Mouse (Mus musculus) C2C12 (cell line): ENCODE measurements around the gene Mok. TPM values are rescaled to one million over a fixed set of nuclear protein-coding genes. Genes with fewer than 3 reads are reported as not detected.
"Not testable (repeated sequence)": the region's sequence is repeated elsewhere in the genome, so short reads cannot be mapped to it uniquely, and the experiment has no call there.

Experiments
- H3K27me3 ChIP-seq: one replicate; pipeline ENCODE4 v1.6.1; 2011; ENCODE audit not compliant: control insufficient read depth, insufficient read depth, insufficient read length
- H3K36me3 ChIP-seq: one replicate; pipeline ENCODE4 v1.6.1; 2011; ENCODE audit not compliant: control insufficient read depth, insufficient read depth
- H3K4me3 ChIP-seq: one replicate; pipeline ENCODE4 v1.5.1; 2011; ENCODE audit warnings: mild to moderate bottlenecking, control low read depth; ENCODE audit not compliant: poor library complexity, insufficient read depth, severe bottlenecking
- H3K79me2 ChIP-seq: one replicate; pipeline ENCODE4 v1.6.1; 2011; ENCODE audit not compliant: control insufficient read depth, insufficient read depth
- H3K79me3 ChIP-seq: one replicate; pipeline ENCODE4 v1.6.1; 2011; ENCODE audit warnings: low read depth, control low read depth
- H3ac ChIP-seq: one replicate; pipeline ENCODE3; 2011; ENCODE audit warnings: low read depth; ENCODE audit not compliant: control insufficient read depth, insufficient read length
- CEBPB ChIP-seq: IDR thresholded peaks from one replicate; pipeline ENCODE4 v1.6.1; 2011; ENCODE audit warnings: low read depth, mild to moderate bottlenecking, control low read depth, moderate library complexity
- CTCF ChIP-seq: IDR thresholded peaks from one replicate; pipeline ENCODE4 v1.5.1; 2011; ENCODE audit not compliant: control insufficient read depth, insufficient read depth, insufficient read length
- FOSL1 ChIP-seq: IDR thresholded peaks from one replicate; pipeline ENCODE4 v1.8.0; 2011; ENCODE audit warnings: mild to moderate bottlenecking, low read length; ENCODE audit not compliant: poor library complexity, insufficient read depth, severe bottlenecking
- MAX ChIP-seq: IDR thresholded peaks from one replicate; pipeline ENCODE4 v1.6.1; 2011; ENCODE audit warnings: mild to moderate bottlenecking, control low read depth
- MYOD1 ChIP-seq: IDR thresholded peaks from one replicate; pipeline ENCODE4 v1.6.1; 2011; ENCODE audit warnings: low read depth; ENCODE audit not compliant: control insufficient read depth, insufficient read length
- MYOG ChIP-seq: IDR thresholded peaks from one replicate; pipeline ENCODE4 v1.6.1; 2011; ENCODE audit not compliant: control insufficient read depth, insufficient read length; ENCODE audit errors: extremely low read depth
- USF1 ChIP-seq: IDR thresholded peaks from one replicate; pipeline ENCODE4 v1.6.1; 2011; ENCODE audit warnings: low read depth, mild to moderate bottlenecking, control low read depth, moderate library complexity
- polyA plus RNA-seq: library from polyadenylated mRNA; unstranded; fragments of >200 nt; fragmentation: generic; extraction: Trizol; gene quantifications from one replicate; pipeline ENCODE4 v1.2.1, GENCODE M21; 2012; ENCODE audit warnings: missing spikeins

Gene Mok
- polyA plus RNA-seq, 1 experiment, result 2.0 TPM

- Histone ChIP-seq H3K36me3 (no peaks in the 10 kb centered on the region), H3K79me3 (no peaks in the 10 kb centered on the region), H3K27me3 (no peaks in the 10 kb centered on the region), H3K79me2 (no peaks in the 10 kb centered on the region), H3K4me3 (no peak overlapping the region), H3ac (no peak overlapping the region)
- TF ChIP-seq FOSL1 (no peak), MAX (no peak), MYOG (no peak), CTCF (no peak), MYOD1 (no peak), USF1 (no peak), CEBPB (no peak)
These were observed 23.3 kb upstream of the Mok start for GRCm38 (mm10) chr12:110864008-110864407.

GRCm38 (mm10) chr12:110861256-110861655 is 20.5 kb upstream of the Mok start:
- Histone ChIP-seq H3K36me3 (no peaks in the 10 kb centered on the region), H3K27me3 (no peaks in the 10 kb centered on the region), H3K79me2 (no peaks in the 10 kb centered on the region), H3K4me3 (no peak overlapping the region), H3ac (no peak overlapping the region), H3K79me3 (no peaks in the 10 kb centered on the region)
- TF ChIP-seq MYOG, result no peak
- TF ChIP-seq FOSL1, result no peak
- TF ChIP-seq MAX, result no peak
- TF ChIP-seq CEBPB, result no peak
- no peak for TF ChIP-seq CTCF
- TF ChIP-seq MYOD1, result no peak
- no peak for TF ChIP-seq USF1

GRCm38 (mm10) chr12:110860293-110860692 is 19.6 kb upstream of the Mok start:
- TF ChIP-seq CEBPB (no peak), FOSL1 (no peak), USF1 (no peak), MYOD1 (no peak), CTCF (no peak), MYOG (no peak), MAX (no peak)
- Histone ChIP-seq H3K36me3 (no peaks in the 10 kb centered on the region), H3K79me2 (no peaks in the 10 kb centered on the region)

DNA sequence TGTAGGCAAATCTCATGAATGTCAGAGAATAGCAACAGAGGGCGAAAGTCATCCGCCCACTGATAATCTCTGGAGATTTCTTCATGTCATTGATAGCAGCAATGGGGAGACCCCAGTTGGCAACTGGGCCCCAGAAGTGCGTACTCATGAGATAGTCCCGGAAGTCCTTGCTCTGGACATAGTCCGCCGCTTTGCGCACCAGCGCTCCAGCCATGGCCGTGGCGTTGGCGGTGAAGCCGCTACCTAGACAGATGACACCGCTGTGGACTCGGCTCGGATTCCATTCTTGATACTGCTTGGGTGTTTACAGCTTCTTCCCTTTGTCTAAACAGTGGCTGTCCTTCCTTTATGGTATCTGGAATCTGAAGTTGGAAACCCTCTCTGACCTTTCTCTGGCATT is 17.9 kb upstream of the Mok start:
- H3K4me3 ChIP-seq, H3ac ChIP-seq, H3K79me3 ChIP-seq, H3K27me3 ChIP-seq, H3K36me3 ChIP-seq, H3K79me2 ChIP-seq: not testable (repeated sequence)

More at GRCm38 (mm10) chr12:110860293-110860692, 19.6 kb upstream of the Mok start:
- no peaks in the 10 kb centered on the region for H3K79me3 ChIP-seq
- H3K27me3 ChIP-seq, result no peaks in the 10 kb centered on the region
- no peak overlapping the region for H3ac ChIP-seq
- H3K4me3 ChIP-seq, result no peak overlapping the region

DNA sequence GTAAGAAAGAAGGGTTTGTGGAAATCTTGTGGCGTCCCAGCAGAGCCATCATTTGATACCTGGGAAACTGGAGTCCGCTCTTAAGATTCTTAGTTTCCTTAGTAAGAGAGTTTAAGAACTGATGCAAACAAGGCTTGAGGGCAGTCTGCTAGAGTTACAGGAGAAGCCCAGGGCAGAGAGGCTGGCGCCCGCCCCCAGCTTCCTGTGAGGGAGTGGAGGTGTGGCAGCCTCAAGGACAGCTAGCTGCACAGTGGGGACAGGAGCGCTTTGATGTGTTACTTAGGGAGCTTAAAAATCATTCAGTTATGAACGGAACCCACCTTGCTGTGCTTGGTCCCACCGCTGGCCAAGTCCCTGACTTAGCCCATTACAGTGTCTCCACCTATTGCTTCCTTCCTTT is 16.5 kb upstream of the Mok start:
- no peaks in the 10 kb centered on the region for H3K36me3 ChIP-seq

GRCm38 (mm10) chr12:110854786-110855737 is 14.3 kb upstream of the Mok start:
- H3K27me3 ChIP-seq, result no peaks in the 10 kb centered on the region
- H3K36me3 ChIP-seq, result no peaks in the 10 kb centered on the region
- H3ac ChIP-seq, result no peak overlapping the region
- H3K79me3 ChIP-seq, result no peaks in the 10 kb centered on the region
- TF ChIP-seq CEBPB (no peak), MAX (no peak), FOSL1 (no peak), MYOG (no peak), USF1 (no peak), CTCF (no peak), MYOD1 (no peak)
- H3K4me3 ChIP-seq, result no peak overlapping the region
- peaks cover 11% of the 10 kb centered on the region for H3K79me2 ChIP-seq

More for the DNA sequence above, 16.5 kb upstream of the Mok start:
- TF ChIP-seq MYOG (no peak), FOSL1 (no peak), MAX (no peak), CTCF (no peak), CEBPB (no peak), MYOD1 (no peak), USF1 (no peak)
- Histone ChIP-seq H3ac (no peak overlapping the region), H3K79me2 (no peaks in the 10 kb centered on the region), H3K27me3 (no peaks in the 10 kb centered on the region), H3K4me3 (no peak overlapping the region), H3K79me3 (no peaks in the 10 kb centered on the region)
